Mouse (Mus musculus) adrenal gland, postnatal 14 days (tissue): ENCODE data around the gene Cnrip1. TPM values are rescaled to one million over a fixed set of nuclear protein-coding genes. Genes with fewer than 3 reads are reported as not detected.

ENCODE experiments used
- DNase-seq: peaks from one replicate; pipeline ENCODE4 v3.0.0; 2021; ENCODE audit warnings: mixed read lengths
- total RNA-seq: library from RNA; stranded (reverse); gene quantifications from 2 replicates; pipeline ENCODE4 v1.2.3, GENCODE M21; 2021

Cnrip1 gene
- total RNA-seq, 1 experiment from 2014 or later = 15.8 TPM

- DNase-seq = no peak
Observed at GRCm38 (mm10) chr11:17107359-17107758, 56.0 kb downstream of the Cnrip1 start.

GRCm38 (mm10) chr11:17112419-17113090 lies 61.2 kb downstream of the Cnrip1 start:
- no peak for DNase-seq

GRCm38 (mm10) chr11:17126418-17126817 lies 75.0 kb downstream of the Cnrip1 start:
- no peak for DNase-seq

Other genes with a start within 250 kb of the Cnrip1 start
- gene Fbxo48, start 100.2 kb upstream of the Cnrip1 start, total RNA-seq = 0.56 and 2.1 TPM in 2 replicates
- gene Plek, start 795 bp downstream of the Cnrip1 start, total RNA-seq = 3.1 and 8.0 TPM in 2 replicates
- 85.5 and 98.9 TPM in 2 replicates for gene Ppp3r1, start 107.7 kb downstream of the Cnrip1 start, total RNA-seq
- 15.3 and 15.5 TPM in 2 replicates for gene Wdr92, start 130.5 kb downstream of the Cnrip1 start, total RNA-seq
- gene Pno1, start 160.0 kb downstream of the Cnrip1 start, total RNA-seq = 40.9 and 46.4 TPM in 2 replicates
- 55.0 and 67.1 TPM in 2 replicates for gene C1d, start 206.0 kb downstream of the Cnrip1 start, total RNA-seq